Mouse (Mus musculus): ENCODE data around the gene Gm21987. TPM values are rescaled to one million over a fixed set of nuclear protein-coding genes. Genes with fewer than 3 reads are reported as not detected.

Gene Gm21987
- total and polyA plus RNA-seq, 3 experiments: 0.42 TPM; not detected in 2

DNA sequence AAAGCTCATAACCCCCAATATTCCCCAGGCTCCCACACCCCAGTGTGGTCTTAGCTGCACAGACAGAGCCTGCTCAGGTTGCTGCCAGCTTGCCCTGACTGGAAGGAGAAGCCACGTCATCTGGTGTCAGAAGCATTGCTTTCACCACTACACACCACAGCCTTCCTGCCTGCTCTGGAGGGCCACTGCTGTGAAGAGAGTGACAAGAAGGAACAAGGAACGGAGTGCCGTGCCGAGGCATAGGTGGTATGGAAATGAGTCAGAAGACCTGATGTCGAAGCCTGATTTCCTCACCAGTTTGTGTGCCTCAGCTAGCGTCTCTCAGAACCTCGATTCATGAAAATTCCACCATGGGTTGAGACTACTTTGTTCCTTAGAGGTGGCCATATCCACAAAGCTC lies 56.8 kb downstream of the Gm21987 start (continued):
- TF ChIP-seq MAX (IDR thresholded peaks at IDR 0.05; ENCODE audit: low read length) (peak; percentile 89), KAT2A (IDR thresholded peaks at IDR 0.05; ENCODE audit: insufficient replicate concordance, low read length) (no peak), MEF2A (IDR thresholded peaks at IDR 0.05; ENCODE audit: borderline replicate concordance, low read depth, low read length) (peak; percentile 92), MAFK (IDR thresholded peaks at IDR 0.05; ENCODE audit: insufficient replicate concordance, low read length) (peak; percentile 18; the same call in 1 of the 2 replicates), ZC3H11A (IDR thresholded peaks at IDR 0.05; ENCODE audit: low read depth, low read length) (no peak), CHD2 (IDR thresholded peaks at IDR 0.05; ENCODE audit: low read length) (peak; percentile 77; the same call in 1 of the 2 replicates), ZMIZ1 (IDR thresholded peaks at IDR 0.05; ENCODE audit: low read depth, low read length) (peak; percentile 77; the same call in 1 of the 2 replicates)

- Histone ChIP-seq H3K9me3 (replicated peaks; ENCODE audit: low read length) (no peaks in the 10 kb centered on the region), H3K9ac (ENCODE audit: insufficient read depth, low read depth) (peak overlapping the region; percentile 65), H3K36me3 (replicated peaks in 1 of 2; ENCODE audit: control insufficient read depth in 1 of 2, insufficient read depth in 1 of 2, low read length in 1 of 2) (peaks cover 0 to 2% of the 10 kb centered on the region in 2 experiments), H3K79me2 (replicated peaks; ENCODE audit: control insufficient read depth, extremely low read depth, insufficient read depth, poor library complexity, severe bottlenecking) (peaks cover 5% of the 10 kb centered on the region; the same call in 1 of the 2 replicates), H3K4me3 (replicated peaks in 1 of 3; ENCODE audit: low read depth in 2 of 3, low read length in 2 of 3, poor library complexity in 1 of 3) (peak overlapping the region; percentile 41 to 63 (median 52)), H3K4me1 (ENCODE audit: control insufficient read depth in 1 of 2, insufficient read depth in 2 of 2) (peaks cover 51 to 94% of the 10 kb centered on the region in 2 experiments), H3K27ac (ENCODE audit: insufficient read depth, low read depth) (peak overlapping the region; percentile 98), H3K4me2 (ENCODE audit: insufficient read depth, low read depth, poor library complexity, severe bottlenecking) (peak overlapping the region; percentile 82), H3K27me3 (replicated peaks) (no peaks in the 10 kb centered on the region)
- DNase-seq (ENCODE audit: extremely low read depth): no peak
- TF ChIP-seq SMC3 (IDR thresholded peaks at IDR 0.05; ENCODE audit: low read depth, low read length): no peak
- TF ChIP-seq SIN3A (IDR thresholded peaks at IDR 0.05; ENCODE audit: low read length): no peak
- no peak for TF ChIP-seq JUND (conservative IDR thresholded peaks at IDR 0.05; ENCODE audit: low read depth, low read length)
- peak; percentile 92; the same call in 1 of the 2 replicates for TF ChIP-seq CHD1 (IDR thresholded peaks at IDR 0.05; ENCODE audit: low read depth, low read length)
- TF ChIP-seq CTCF (conservative IDR thresholded peaks at IDR 0.05 in 1 of 2, IDR thresholded peaks at IDR 0.05 in 1 of 2; ENCODE audit: low read depth in 2 of 2, low read length in 2 of 2): no peak
- TF ChIP-seq MAX (IDR thresholded peaks at IDR 0.05; ENCODE audit: low read length): no peak
- 0 out of 2 replicates have a peak, but pooled peaks have one; percentile 3 for TF ChIP-seq ELF1 (IDR thresholded peaks at IDR 0.05; ENCODE audit: low read depth, low read length)
- no peak for TF ChIP-seq BHLHE40 (IDR thresholded peaks at IDR 0.05; ENCODE audit: low read depth, low read length)
- in situ Hi-C loops (cut with MboI; ENCODE audit: low pct_ligation_motif_present, low pct_unique_long_range_greater_than_20kb, low sequenced_read_pairs) (loop anchor here (5.0 kb wide), 1 partner anchor 46 kb away; the partner anchor contains the start of gene Adprh), dilution Hi-C loops (cut with MboI; ENCODE audit: extremely low pct_ligation_motif_present, extremely low pct_unique_long_range_greater_than_20kb, low sequenced_read_pairs) (no loop called here)
These were observed 59.5 kb downstream of the Gm21987 start for GRCm38 (mm10) chr16:38406293-38406692.

- Histone ChIP-seq H3K9ac (ENCODE audit: insufficient read depth, low read depth) (peak overlapping the region; percentile 65), H3K9me3 (replicated peaks; ENCODE audit: low read length) (no peaks in the 10 kb centered on the region), H3K27me3 (replicated peaks) (no peaks in the 10 kb centered on the region), H3K36me3 (replicated peaks in 1 of 2; ENCODE audit: control insufficient read depth in 1 of 2, insufficient read depth in 1 of 2, low read length in 1 of 2) (peaks cover 0 to 2% of the 10 kb centered on the region in 2 experiments), H3K79me2 (replicated peaks; ENCODE audit: control insufficient read depth, extremely low read depth, insufficient read depth, poor library complexity, severe bottlenecking) (peaks cover 5% of the 10 kb centered on the region; the same call in 1 of the 2 replicates), H3K4me2 (ENCODE audit: insufficient read depth, low read depth, poor library complexity, severe bottlenecking) (peak overlapping the region; percentile 91), H3K4me3 (replicated peaks in 1 of 3; ENCODE audit: low read depth in 2 of 3, low read length in 2 of 3, poor library complexity in 1 of 3) (peak overlapping the region; percentile 41 to 63 (median 52)), H3K4me1 (ENCODE audit: control insufficient read depth in 1 of 2, insufficient read depth in 2 of 2) (peaks cover 53 to 94% of the 10 kb centered on the region in 2 experiments), H3K27ac (ENCODE audit: insufficient read depth, low read depth) (peak overlapping the region; percentile 98)
- in situ Hi-C loops (cut with MboI; ENCODE audit: low pct_ligation_motif_present, low pct_unique_long_range_greater_than_20kb, low sequenced_read_pairs) (loop anchor here (5.0 kb wide), 1 partner anchor 46 kb away; the partner anchor contains the start of gene Adprh), dilution Hi-C loops (cut with MboI; ENCODE audit: extremely low pct_ligation_motif_present, extremely low pct_unique_long_range_greater_than_20kb, low sequenced_read_pairs) (no loop called here)
- peak; percentile 99 for DNase-seq (ENCODE audit: extremely low read depth)
- TF ChIP-seq ZC3H11A (IDR thresholded peaks at IDR 0.05; ENCODE audit: low read depth, low read length) (no peak), POLR2AphosphoS2 (IDR thresholded peaks at IDR 0.05; ENCODE audit: low read depth, low read length) (peak; percentile 81; the same call in 1 of the 2 replicates), ETS1 (conservative IDR thresholded peaks at IDR 0.05; ENCODE audit: low read depth, low read length) (peak; percentile 100), MYC (IDR thresholded peaks at IDR 0.05; ENCODE audit: low read depth, low read length) (peak; percentile 97), CHD1 (IDR thresholded peaks at IDR 0.05; ENCODE audit: low read depth, low read length) (no peak; the same call in none of the 2 replicates), NRF1 (IDR thresholded peaks at IDR 0.05; ENCODE audit: low read depth, low read length) (peak; percentile 65; the same call in 1 of the 2 replicates), SMC3 (IDR thresholded peaks at IDR 0.05; ENCODE audit: low read depth, low read length) (peak; percentile 44), JUN (IDR thresholded peaks at IDR 0.05; ENCODE audit: insufficient read depth, low read depth, low read length) (peak; percentile 97), POLR2A (IDR thresholded peaks at IDR 0.05; ENCODE audit: low read depth, low read length) (peak; percentile 83), USF1 (IDR thresholded peaks at IDR 0.05; ENCODE audit: low read depth, low read length) (no peak), MAFK (IDR thresholded peaks at IDR 0.05; ENCODE audit: insufficient replicate concordance, low read length) (peak; percentile 74; the same call in 1 of the 2 replicates), IRF4 (IDR thresholded peaks at IDR 0.05; ENCODE audit: low read depth, low read length) (peak; percentile 96), BHLHE40 (IDR thresholded peaks at IDR 0.05; ENCODE audit: low read depth, low read length) (peak; percentile 96), NELFE (IDR thresholded peaks at IDR 0.05; ENCODE audit: low read depth, low read length) (peak; percentile 66; the same call in 1 of the 2 replicates), EP300 (IDR thresholded peaks at IDR 0.05; ENCODE audit: low read length) (peak; percentile 95), RAD21 (IDR thresholded peaks at IDR 0.05; ENCODE audit: low read depth, low read length) (peak; percentile 32), TCF12 (IDR thresholded peaks at IDR 0.05; ENCODE audit: low read depth, low read length) (peak; percentile 99), MEF2A (IDR thresholded peaks at IDR 0.05; ENCODE audit: borderline replicate concordance, low read depth, low read length) (peak; percentile 93), CTCF (conservative IDR thresholded peaks at IDR 0.05 in 1 of 2, IDR thresholded peaks at IDR 0.05 in 1 of 2; ENCODE audit: low read depth in 2 of 2, low read length in 2 of 2) (no peak), MAZ (IDR thresholded peaks at IDR 0.05; ENCODE audit: low read depth, low read length) (peak; percentile 92), RCOR1 (conservative IDR thresholded peaks at IDR 0.05; ENCODE audit: low read depth, low read length) (peak; percentile 93)
These were observed 59.9 kb downstream of the Gm21987 start for GRCm38 (mm10) chr16:38406708-38407107.

Measured in CH12.LX (cell line).